Mouse (Mus musculus) frontal cortex, adult (tissue): Measurements from ENCODE around the gene Fam120a.

Experiments
- ATAC-seq: cut with Nextera tagmentation; 2 replicates; pipeline ENCODE4 v1.9.2; 2017; ENCODE audit warnings: mild to moderate bottlenecking, moderate library complexity, mixed read lengths; ENCODE audit not compliant: low TSS enrichment

Gene Fam120a

GRCm38 (mm10) chr13:48965559-48966525 is 2.0 kb downstream of the Fam120a start:
- peak; percentile 58 for ATAC-seq

GRCm38 (mm10) chr13:48964850-48965249 is 3.0 kb downstream of the Fam120a start:
- no peak for ATAC-seq

GRCm38 (mm10) chr13:48963111-48963510 is 4.7 kb downstream of the Fam120a start:
- ATAC-seq = no peak

GRCm38 (mm10) chr13:48962519-48962918 is 5.3 kb downstream of the Fam120a start:
- no peak for ATAC-seq

GRCm38 (mm10) chr13:48958608-48959007 is 9.2 kb downstream of the Fam120a start:
- no peak for ATAC-seq

- no peak for ATAC-seq
These were observed 13.0 kb downstream of the Fam120a start for GRCm38 (mm10) chr13:48954825-48955224.

GRCm38 (mm10) chr13:48950600-48951241 is 17.1 kb downstream of the Fam120a start:
- ATAC-seq = no peak

GRCm38 (mm10) chr13:48948951-48949350 is 18.9 kb downstream of the Fam120a start:
- peak; percentile 39 for ATAC-seq

- no peak for ATAC-seq
These were observed 23.2 kb downstream of the Fam120a start for GRCm38 (mm10) chr13:48944571-48944970.

- no peak for ATAC-seq
These were observed 25.3 kb downstream of the Fam120a start for GRCm38 (mm10) chr13:48942471-48942870.

GRCm38 (mm10) chr13:48941773-48942172 is 26.0 kb downstream of the Fam120a start:
- no peak for ATAC-seq

GRCm38 (mm10) chr13:48934597-48934996 is 33.2 kb downstream of the Fam120a start:
- peak; percentile 76 for ATAC-seq

- no peak for ATAC-seq
These were observed 35.1 kb downstream of the Fam120a start for GRCm38 (mm10) chr13:48932692-48933091.

GRCm38 (mm10) chr13:48931687-48932086 is 36.1 kb downstream of the Fam120a start:
- ATAC-seq = no peak

GRCm38 (mm10) chr13:48931232-48931631 is 36.6 kb downstream of the Fam120a start:
- 0 out of 2 replicates have a peak, but pooled peaks have one; percentile 18 for ATAC-seq

GRCm38 (mm10) chr13:48929535-48930110 is 38.2 kb downstream of the Fam120a start:
- ATAC-seq = no peak

GRCm38 (mm10) chr13:48927609-48928008 is 40.2 kb downstream of the Fam120a start:
- ATAC-seq = no peak

- no peak for ATAC-seq
These were observed 45.1 kb downstream of the Fam120a start for GRCm38 (mm10) chr13:48922712-48923111.

GRCm38 (mm10) chr13:48921256-48921655 is 46.6 kb downstream of the Fam120a start:
- no peak for ATAC-seq

- ATAC-seq = peak; percentile 62; the same call in 1 of the 2 replicates
These were observed 47.9 kb downstream of the Fam120a start for GRCm38 (mm10) chr13:48919756-48920415.

- no peak for ATAC-seq
These were observed 50.7 kb downstream of the Fam120a start for GRCm38 (mm10) chr13:48917113-48917599.

GRCm38 (mm10) chr13:48913680-48914079 is 54.1 kb downstream of the Fam120a start:
- ATAC-seq = peak; percentile 27
